Mouse (Mus musculus): Measurements from ENCODE around the gene Ppil1. TPM values are rescaled to one million over a fixed set of nuclear protein-coding genes. Genes with fewer than 3 reads are reported as not detected.

Ppil1 gene
- total and polyA plus RNA-seq, 3 experiments: 26.3 to 91.6 (median 79.4) TPM

DNA sequence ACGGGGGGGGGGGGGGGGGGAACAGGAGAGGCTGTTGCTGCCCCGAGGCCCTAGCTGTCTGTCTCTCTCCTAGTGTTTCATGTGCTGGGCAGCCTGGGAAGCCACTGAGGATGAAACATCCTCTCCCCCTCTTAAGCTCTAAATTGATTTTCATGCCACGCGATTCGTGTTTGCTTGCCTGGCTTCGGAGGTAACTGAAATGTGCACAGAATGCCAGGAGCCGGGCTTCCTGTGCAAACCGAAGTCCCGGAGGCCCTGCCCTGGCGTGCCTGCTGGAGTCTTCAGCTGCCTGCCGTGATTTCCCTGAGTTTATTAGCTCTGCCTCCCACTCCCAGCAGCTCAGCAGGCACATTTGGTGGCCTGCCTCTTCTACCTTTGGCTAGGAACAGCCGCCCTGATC is 19.1 kb downstream of the Ppil1 start:
- DNase-seq (ENCODE audit: low spot score) (no peak), ATAC-seq (ENCODE audit: extremely low read depth, insufficient number of reproducible peaks, low FRiP score, poor library complexity, severe bottlenecking) (no peak)
- Histone ChIP-seq H3K36me3 (replicated peaks) (peaks cover 25% of the 10 kb centered on the region), H3K9me3 (replicated peaks) (no peaks in the 10 kb centered on the region), H3K4me1 (ENCODE audit: insufficient read depth, low read depth, low read length) (peaks cover 17% of the 10 kb centered on the region), H3K4me3 (ENCODE audit: low read depth, low read length) (no peak overlapping the region), H3K27me3 (ENCODE audit: insufficient read depth, low read length) (peaks cover 50% of the 10 kb centered on the region)
- TF ChIP-seq POLR2AphosphoS5 (IDR thresholded peaks at IDR 0.05; ENCODE audit: insufficient replicate concordance, low read depth, low read length) (no peak), CTCF (IDR thresholded peaks at IDR 0.05; ENCODE audit: low read depth, low read length) (no peak), GATA1 (IDR thresholded peaks at IDR 0.05; ENCODE audit: borderline replicate concordance, low read length) (no peak), GATA2 (IDR thresholded peaks at IDR 0.05; ENCODE audit: borderline replicate concordance, low read depth, low read length) (no peak), TAL1 (conservative IDR thresholded peaks at IDR 0.05; ENCODE audit: low read depth, low read length) (no peak)

DNA sequence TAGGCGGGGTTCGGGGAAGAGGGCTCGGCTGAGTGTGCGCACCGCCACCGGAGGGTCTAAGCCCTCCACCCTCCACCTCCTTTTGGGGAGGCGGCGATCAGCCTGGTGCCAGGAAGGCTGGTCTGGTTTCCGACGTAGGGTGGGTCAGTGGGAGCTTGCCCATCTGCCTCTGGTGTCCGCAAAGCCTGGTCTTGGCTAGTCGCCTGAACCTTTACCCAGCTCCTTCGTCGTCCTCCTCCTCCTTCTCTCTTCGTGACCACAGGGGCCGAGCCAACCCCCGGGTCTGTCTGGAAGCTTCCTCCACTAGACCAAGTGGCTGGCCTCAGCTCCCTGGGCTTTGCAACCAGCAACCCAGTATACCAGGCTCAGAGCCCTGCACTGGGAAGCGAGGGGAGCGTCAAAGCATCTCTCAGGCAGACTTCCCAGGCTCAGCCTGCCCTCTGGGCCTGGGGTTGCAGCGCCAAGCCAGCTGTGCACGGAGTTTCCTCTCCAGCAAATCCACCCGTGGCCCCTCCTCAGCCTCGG is 25.5 kb downstream of the Ppil1 start:
- H3K4me3 ChIP-seq (ENCODE audit: low read depth, low read length): 0 out of 2 replicates have a peak overlapping the region, but pooled peaks have one; percentile 17

DNA sequence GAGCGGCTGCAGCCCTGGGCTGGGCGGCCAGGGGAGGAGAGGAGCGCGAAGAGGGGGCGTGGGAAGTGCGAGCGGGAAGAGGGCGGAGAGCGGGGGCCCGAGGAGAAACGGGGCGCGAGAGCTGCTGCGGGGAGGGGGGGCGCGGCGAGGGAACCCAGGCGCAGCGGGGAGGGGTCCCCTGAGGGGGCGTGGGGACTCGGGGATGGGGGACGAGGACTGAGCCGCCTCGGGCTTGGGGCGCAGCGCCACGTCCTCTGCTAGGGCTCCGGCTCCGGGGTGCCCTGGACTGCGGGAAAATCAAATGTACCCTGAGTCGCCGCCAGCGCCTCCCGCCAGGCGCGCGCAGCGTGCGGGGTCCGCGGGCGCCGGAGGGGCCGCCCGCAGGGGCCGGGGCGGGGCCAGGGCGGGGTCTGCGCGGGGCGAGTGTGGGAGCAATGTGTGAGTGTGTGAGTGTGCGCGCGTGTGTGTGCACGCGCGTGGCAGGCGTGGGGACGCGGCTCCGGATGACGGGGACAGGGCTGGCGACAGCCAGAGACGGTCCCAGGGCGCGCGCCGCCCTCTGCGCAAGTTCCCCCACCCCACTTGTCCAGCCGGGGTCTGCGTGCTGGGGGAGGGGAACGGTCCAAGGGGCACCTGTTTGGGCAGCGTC is 26.1 kb downstream of the Ppil1 start, which contains the start of gene Cpne5:
TSS of gene Cpne5 (minus strand) at position 396 of the 649 bp plus-strand sequence.
- ATAC-seq (ENCODE audit: extremely low read depth, insufficient number of reproducible peaks, low FRiP score, poor library complexity, severe bottlenecking) (no peak), DNase-seq (ENCODE audit: low spot score) (no peak)
- Histone ChIP-seq H3K4me1 (ENCODE audit: insufficient read depth, low read depth, low read length) (no peaks in the 10 kb centered on the region), H3K36me3 (replicated peaks) (no peaks in the 10 kb centered on the region), H3K9me3 (replicated peaks) (peaks cover 9% of the 10 kb centered on the region), H3K4me3 (ENCODE audit: low read depth, low read length) (0 out of 2 replicates have a peak within 1 kb of the TSS, but pooled peaks have one; percentile 17), H3K27me3 (ENCODE audit: insufficient read depth, low read length) (peaks cover 86% of the 10 kb centered on the region)
- TF ChIP-seq TAL1 (conservative IDR thresholded peaks at IDR 0.05; ENCODE audit: low read depth, low read length) (no peak), GATA1 (IDR thresholded peaks at IDR 0.05; ENCODE audit: borderline replicate concordance, low read length) (no peak), POLR2AphosphoS5 (IDR thresholded peaks at IDR 0.05; ENCODE audit: insufficient replicate concordance, low read depth, low read length) (no peak), GATA2 (IDR thresholded peaks at IDR 0.05; ENCODE audit: borderline replicate concordance, low read depth, low read length) (no peak), CTCF (IDR thresholded peaks at IDR 0.05; ENCODE audit: low read depth, low read length) (no peak)

More for the DNA sequence above, 25.5 kb downstream of the Ppil1 start:
- Histone ChIP-seq H3K4me1 (ENCODE audit: insufficient read depth, low read depth, low read length) (no peaks in the 10 kb centered on the region), H3K36me3 (replicated peaks) (no peaks in the 10 kb centered on the region), H3K27me3 (ENCODE audit: insufficient read depth, low read length) (peaks cover 86% of the 10 kb centered on the region), H3K9me3 (replicated peaks) (peaks cover 9% of the 10 kb centered on the region)
- no peak for TF ChIP-seq TAL1 (conservative IDR thresholded peaks at IDR 0.05; ENCODE audit: low read depth, low read length)
- no peak for TF ChIP-seq CTCF (IDR thresholded peaks at IDR 0.05; ENCODE audit: low read depth, low read length)
- no peak for TF ChIP-seq GATA2 (IDR thresholded peaks at IDR 0.05; ENCODE audit: borderline replicate concordance, low read depth, low read length)
- no peak for TF ChIP-seq POLR2AphosphoS5 (IDR thresholded peaks at IDR 0.05; ENCODE audit: insufficient replicate concordance, low read depth, low read length)
- TF ChIP-seq GATA1 (IDR thresholded peaks at IDR 0.05; ENCODE audit: borderline replicate concordance, low read length): no peak
- DNase-seq (ENCODE audit: low spot score): no peak
- no peak for ATAC-seq (ENCODE audit: extremely low read depth, insufficient number of reproducible peaks, low FRiP score, poor library complexity, severe bottlenecking)

DNA sequence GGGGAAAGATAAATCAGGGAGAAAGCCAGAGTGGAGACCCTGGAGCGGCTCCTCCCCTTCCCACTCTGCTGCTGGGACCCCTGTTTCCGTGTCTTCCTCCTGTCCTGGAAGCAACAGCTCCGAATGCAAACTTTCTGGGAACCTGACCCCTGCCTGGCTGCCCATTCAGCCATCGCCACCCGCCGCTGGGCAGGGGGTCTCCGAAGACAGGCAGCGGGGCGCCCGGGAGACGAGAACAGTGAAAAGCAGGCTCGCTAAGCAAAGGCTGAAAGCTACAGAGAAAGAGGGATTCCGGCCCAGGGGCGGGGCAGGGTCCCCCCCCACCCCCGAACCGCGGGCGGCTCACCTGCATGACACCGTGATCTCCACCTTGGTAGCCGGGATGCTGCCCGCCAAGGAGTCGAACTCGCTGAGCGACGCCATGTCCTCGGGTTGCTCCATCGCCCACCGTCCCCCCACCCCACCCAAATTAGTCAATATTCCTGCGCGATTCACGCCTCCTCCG is 26.7 kb downstream of the Ppil1 start:
- Histone ChIP-seq H3K4me3 (ENCODE audit: low read depth, low read length) (no peak overlapping the region), H3K36me3 (replicated peaks) (no peaks in the 10 kb centered on the region), H3K4me1 (ENCODE audit: insufficient read depth, low read depth, low read length) (no peaks in the 10 kb centered on the region), H3K9me3 (replicated peaks) (peaks cover 9% of the 10 kb centered on the region), H3K27me3 (ENCODE audit: insufficient read depth, low read length) (peaks cover 80% of the 10 kb centered on the region)
- TF ChIP-seq CTCF (IDR thresholded peaks at IDR 0.05; ENCODE audit: low read depth, low read length): no peak
- TF ChIP-seq GATA2 (IDR thresholded peaks at IDR 0.05; ENCODE audit: borderline replicate concordance, low read depth, low read length): no peak
- no peak for TF ChIP-seq POLR2AphosphoS5 (IDR thresholded peaks at IDR 0.05; ENCODE audit: insufficient replicate concordance, low read depth, low read length)
- TF ChIP-seq TAL1 (conservative IDR thresholded peaks at IDR 0.05; ENCODE audit: low read depth, low read length): no peak
- TF ChIP-seq GATA1 (IDR thresholded peaks at IDR 0.05; ENCODE audit: borderline replicate concordance, low read length): no peak
- DNase-seq (ENCODE audit: low spot score) (no peak), ATAC-seq (ENCODE audit: extremely low read depth, insufficient number of reproducible peaks, low FRiP score, poor library complexity, severe bottlenecking) (no peak)

DNA sequence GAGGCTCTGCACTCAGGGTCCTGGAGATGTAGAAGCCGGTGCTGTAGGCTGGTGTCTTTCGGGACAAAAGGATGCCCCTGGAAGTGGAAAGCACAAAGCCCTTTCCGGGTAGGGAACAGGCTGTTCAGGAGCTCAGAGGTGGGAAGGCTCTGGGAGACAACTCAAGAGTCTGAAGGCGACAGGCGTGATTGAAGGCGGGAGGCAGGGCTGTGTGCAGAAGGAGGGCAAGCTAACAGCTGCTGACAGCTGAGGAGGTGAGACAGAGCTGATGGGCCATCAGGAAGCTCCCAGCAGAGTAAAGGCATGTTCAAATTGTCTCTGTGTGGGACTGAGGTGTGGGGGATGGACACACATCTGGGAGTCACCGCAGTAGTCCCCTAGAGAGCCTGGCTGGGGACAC is 27.9 kb downstream of the Ppil1 start:
- H3K4me1 ChIP-seq (ENCODE audit: insufficient read depth, low read depth, low read length): no peaks in the 10 kb centered on the region
- no peak overlapping the region for H3K4me3 ChIP-seq (ENCODE audit: low read depth, low read length)
- DNase-seq (ENCODE audit: low spot score) (no peak), ATAC-seq (ENCODE audit: extremely low read depth, insufficient number of reproducible peaks, low FRiP score, poor library complexity, severe bottlenecking) (no peak)
- no peak for TF ChIP-seq POLR2AphosphoS5 (IDR thresholded peaks at IDR 0.05; ENCODE audit: insufficient replicate concordance, low read depth, low read length)
- TF ChIP-seq GATA2 (IDR thresholded peaks at IDR 0.05; ENCODE audit: borderline replicate concordance, low read depth, low read length): no peak
- no peak for TF ChIP-seq GATA1 (IDR thresholded peaks at IDR 0.05; ENCODE audit: borderline replicate concordance, low read length)
- TF ChIP-seq CTCF (IDR thresholded peaks at IDR 0.05; ENCODE audit: low read depth, low read length): no peak
- no peak for TF ChIP-seq TAL1 (conservative IDR thresholded peaks at IDR 0.05; ENCODE audit: low read depth, low read length)
- H3K9me3 ChIP-seq (replicated peaks): peaks cover 9% of the 10 kb centered on the region
- no peaks in the 10 kb centered on the region for H3K36me3 ChIP-seq (replicated peaks)
- H3K27me3 ChIP-seq (ENCODE audit: insufficient read depth, low read length): peaks cover 79% of the 10 kb centered on the region

DNA sequence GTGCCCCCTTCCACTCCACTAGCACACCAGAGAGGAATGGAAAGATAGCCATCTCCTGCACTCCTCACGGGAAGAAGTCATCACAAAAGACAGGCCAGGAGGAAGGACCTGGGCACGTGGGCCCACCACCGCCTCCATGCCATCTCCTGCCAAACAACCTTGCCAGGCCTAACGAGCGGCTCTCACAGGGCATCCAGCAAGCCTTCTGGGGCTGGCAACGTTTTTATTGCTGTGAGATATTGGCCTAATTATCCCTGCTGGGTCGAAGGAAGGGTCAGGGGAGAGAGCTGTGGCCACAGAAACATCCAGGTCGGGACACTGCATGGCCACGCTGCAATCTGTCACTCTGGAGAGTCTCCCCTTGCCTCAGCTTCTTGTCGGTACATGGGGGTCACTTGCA is 32.9 kb downstream of the Ppil1 start:
- Histone ChIP-seq H3K4me1 (ENCODE audit: insufficient read depth, low read depth, low read length) (no peaks in the 10 kb centered on the region), H3K27me3 (ENCODE audit: insufficient read depth, low read length) (peaks cover 70% of the 10 kb centered on the region), H3K4me3 (ENCODE audit: low read depth, low read length) (no peak overlapping the region), H3K9me3 (replicated peaks) (no peaks in the 10 kb centered on the region), H3K36me3 (replicated peaks) (no peaks in the 10 kb centered on the region)
- DNase-seq (ENCODE audit: low spot score) (no peak), ATAC-seq (ENCODE audit: extremely low read depth, insufficient number of reproducible peaks, low FRiP score, poor library complexity, severe bottlenecking) (no peak)
- TF ChIP-seq GATA1 (IDR thresholded peaks at IDR 0.05; ENCODE audit: borderline replicate concordance, low read length): no peak

All from G1E (cell line).